Mouse (Mus musculus) layer of hippocampus, postnatal 25 days (tissue): ENCODE measurements around the gene Ccdc92. TPM values are rescaled to one million over a fixed set of nuclear protein-coding genes. Genes with fewer than 3 reads are reported as not detected.

Experiments used
- DNase-seq, 2 experiments: peaks; one replicate each; pipeline ENCODE4 v3.0.0; 2022; ENCODE audit warnings: mixed read lengths in 2 of 2, low spot score in 1 of 2; ENCODE audit errors: extremely low spot score in 1 of 2
- total RNA-seq, 2 experiments: library from RNA; stranded (reverse); gene quantifications; 2 replicates each; pipeline ENCODE4 v1.2.3; 2021

Ccdc92 gene
- total RNA-seq, 2 experiments from 2014 or later, result 70.7 to 76.3 TPM

DNA sequence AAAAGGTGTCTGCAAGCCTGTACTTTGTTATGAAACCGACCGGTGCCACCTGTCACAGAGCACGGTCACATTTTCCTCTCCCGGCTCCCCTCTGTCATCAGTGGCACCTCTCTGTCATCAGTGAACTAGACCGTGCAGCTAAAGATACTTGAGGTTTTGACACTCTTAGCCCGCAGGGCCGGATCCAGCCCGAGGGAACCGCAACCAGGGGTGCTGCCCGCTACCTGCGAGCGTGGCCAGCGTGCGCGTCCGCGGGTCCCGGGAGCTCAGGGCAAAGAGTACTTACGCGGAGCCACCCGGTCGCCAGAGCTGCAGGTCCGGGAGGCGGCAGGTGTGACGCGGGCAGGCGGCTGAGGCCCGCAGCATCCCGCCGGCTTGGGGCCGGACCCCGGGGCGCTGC is 761 bp downstream of the Ccdc92 start:
- peak in 1 of 2 experiments; percentile 34 for DNase-seq

DNA sequence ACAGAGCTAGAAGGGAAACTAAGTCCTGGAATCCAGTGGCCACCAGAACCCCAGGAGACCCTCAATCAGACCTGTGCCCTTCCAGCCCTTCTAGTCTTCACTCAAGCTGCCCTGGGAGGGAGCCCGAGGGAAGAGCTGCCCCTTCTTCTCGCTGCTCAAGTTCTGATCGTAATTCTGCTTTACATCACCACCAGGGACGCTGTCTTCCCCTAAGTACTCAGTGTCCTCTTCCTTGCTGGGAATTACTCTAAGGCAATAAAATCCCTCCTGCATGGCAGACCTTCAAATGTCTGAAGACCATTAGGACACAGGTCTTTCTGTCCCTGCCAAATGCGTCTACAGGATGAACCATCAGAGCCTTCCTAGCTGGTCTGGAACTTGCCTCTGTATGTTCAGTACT is 2.2 kb downstream of the Ccdc92 start:
- peak in 1 of 2 experiments; percentile 16 for DNase-seq

GRCm38 (mm10) chr5:124854202-124854601 is 8.0 kb downstream of the Ccdc92 start:
- DNase-seq, result no peak

DNA sequence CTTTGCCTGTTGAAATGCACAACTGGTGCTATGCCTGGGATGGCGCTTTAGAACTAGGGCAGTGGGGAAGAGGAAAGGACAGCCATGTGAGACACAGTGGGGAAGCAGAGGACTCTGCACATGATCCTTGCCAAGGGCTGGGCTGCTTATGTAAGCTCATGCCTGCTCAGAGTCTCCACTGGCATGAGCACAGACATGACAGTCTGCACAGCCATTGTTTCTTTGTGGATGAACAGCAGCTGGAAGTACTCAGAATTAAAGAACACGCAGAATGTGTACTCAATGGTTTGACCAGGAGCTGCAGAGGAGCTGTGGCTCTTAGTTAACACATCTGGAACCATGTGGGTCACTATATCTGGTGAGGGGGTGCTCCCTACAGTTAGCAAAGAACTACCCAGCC is 9.1 kb downstream of the Ccdc92 start:
- DNase-seq, result no peak

GRCm38 (mm10) chr5:124852294-124852693 is 9.9 kb downstream of the Ccdc92 start:
- DNase-seq, result no peak

- DNase-seq, result no peak
These were observed 10.7 kb downstream of the Ccdc92 start for GRCm38 (mm10) chr5:124851572-124851971.

- DNase-seq, result no peak
These were observed 13.2 kb downstream of the Ccdc92 start for GRCm38 (mm10) chr5:124848994-124849393.

DNA sequence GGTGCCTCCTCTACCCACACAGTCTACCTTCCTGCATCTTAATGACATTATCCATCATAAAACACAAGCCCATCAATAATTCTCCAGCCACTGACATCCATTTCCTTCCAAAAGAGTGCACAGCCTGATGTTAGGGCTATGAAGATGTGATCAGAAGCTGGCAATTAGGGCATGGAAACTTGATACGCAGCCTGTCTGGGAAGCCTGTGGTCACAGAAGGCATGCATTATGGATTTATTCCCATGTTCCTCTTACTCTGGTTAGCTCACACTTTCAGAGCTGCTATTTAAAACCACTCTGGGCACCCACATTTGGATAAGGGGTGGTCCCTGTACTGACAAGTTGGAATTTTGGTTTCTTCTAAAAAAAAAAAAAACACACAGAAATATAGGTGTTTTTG is 15.2 kb downstream of the Ccdc92 start:
- no peak for DNase-seq

- no peak for DNase-seq
These were observed 17.3 kb downstream of the Ccdc92 start for GRCm38 (mm10) chr5:124844929-124845328.

GRCm38 (mm10) chr5:124843386-124843785 is 18.8 kb downstream of the Ccdc92 start:
- no peak for DNase-seq

DNA sequence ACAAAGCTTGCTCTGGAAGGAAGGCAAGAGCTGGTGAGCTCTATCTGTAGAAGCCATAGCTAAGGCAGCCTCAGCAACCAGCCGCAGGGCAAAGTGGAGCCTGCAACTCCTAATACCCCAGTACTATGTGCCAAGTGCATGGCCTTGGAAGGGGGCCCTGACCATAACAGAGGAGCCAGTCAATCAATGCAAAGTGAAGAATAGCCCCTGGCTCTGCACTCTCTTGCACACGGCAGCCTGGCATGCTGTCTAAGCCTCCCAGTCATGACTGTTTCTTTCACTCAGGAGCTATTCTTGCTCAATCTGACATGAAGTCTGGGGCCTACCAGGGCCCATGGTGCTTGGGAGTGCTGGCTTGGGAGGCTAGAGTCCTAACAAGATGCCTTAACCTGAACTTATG is 21.6 kb downstream of the Ccdc92 start:
- DNase-seq, result no peak

GRCm38 (mm10) chr5:124840202-124840601 is 22.0 kb downstream of the Ccdc92 start:
- DNase-seq, result no peak

DNA sequence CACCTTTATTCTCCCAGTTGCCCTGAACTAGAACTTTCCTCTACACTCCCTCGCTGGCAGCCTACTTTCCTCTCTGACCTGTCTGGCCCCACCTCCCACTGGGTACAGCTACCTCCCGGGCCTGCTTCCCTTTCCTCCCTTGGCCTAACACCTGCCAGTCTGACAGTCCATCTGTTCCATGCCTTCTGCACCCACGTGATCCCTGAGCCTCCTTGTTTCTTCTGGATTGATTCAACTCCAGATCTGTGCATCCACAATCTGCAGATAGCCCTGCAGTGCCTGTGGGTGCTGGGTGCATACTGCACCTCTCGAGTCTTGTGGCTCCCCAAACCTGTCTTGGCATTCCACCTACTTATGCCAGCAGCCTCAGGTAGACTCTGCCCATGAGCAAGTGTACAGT is 25.6 kb downstream of the Ccdc92 start:
- peak in 1 of 2 experiments; percentile 15 for DNase-seq

DNA sequence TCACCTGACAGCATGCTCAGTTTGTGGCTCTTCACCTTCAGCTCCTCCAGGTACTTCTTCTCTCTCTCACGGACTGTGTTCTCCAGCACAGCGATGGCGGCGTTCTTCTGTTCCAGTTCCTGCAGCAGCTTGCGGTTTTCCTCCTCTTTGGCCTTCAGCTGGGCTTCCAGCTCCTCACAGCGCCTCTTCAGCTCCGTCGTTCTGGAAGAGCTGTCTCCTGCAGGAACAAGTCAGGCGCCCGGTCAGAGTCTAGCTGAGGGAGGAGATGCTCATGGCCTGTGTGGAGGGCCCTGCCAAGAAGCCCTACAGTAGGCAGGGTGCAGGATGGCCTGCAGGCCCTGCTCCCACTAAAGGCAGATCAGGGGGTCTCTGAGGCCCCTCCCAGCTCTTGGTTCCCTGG is 26.1 kb downstream of the Ccdc92 start:
- no peak for DNase-seq

- DNase-seq, result no peak
These were observed 27.0 kb downstream of the Ccdc92 start for GRCm38 (mm10) chr5:124835218-124835617.

DNA sequence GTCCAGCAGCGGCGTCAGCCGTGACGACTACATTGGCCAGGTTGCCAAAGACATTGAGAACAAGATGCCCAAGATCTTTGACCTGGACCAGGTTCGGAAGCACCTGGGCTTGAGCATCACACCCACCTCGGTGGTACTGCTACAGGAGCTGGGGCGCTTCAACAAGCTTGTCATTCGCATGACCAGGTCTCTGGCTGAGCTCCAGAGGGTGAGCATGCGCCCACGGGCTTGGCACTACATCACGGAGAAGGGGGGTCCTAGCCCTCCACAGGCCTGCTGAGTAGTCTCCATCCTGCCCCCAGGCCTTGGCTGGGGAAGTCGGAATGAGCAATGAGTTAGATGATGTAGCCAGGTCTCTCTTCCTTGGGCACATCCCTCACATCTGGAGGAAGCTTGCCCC is 31.9 kb downstream of the Ccdc92 start:
- no peak for DNase-seq

DNA sequence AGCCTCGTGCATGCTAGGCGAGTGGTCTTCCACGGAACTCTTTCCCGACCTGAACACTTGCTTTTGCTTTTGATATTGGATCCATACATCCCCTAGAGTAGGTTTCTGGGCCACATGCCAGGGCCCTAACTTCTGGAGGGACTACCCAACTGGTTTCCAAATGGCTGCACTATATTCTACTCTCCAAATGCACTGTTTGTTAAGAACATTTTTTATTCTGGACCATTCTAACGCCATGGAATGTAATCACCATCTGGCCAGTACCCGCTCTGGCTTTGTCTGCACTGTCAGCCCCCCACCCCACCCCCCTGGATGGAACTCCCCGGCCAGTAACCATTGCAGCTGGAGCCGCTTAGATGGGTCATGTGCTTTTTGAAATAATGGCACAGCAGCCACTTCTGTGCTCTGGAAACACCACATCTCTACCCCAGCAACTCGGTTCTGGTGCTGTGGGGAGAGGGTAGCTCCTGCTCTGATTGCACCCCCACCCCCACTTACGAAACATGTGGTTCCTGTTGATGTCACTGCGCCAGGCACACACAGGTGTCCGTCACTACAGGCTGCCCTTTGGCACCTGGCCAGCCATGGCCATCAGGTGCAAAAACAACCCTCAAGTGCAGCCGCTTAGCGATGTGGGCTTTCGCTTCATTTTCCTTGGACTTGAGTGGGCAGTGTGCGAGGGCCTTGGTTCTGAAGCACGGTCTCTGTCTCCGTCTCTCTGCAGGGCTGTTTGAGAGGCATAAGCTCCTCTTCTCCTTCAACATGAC is 39.9 kb downstream of the Ccdc92 start:
- DNase-seq, result no peak

GRCm38 (mm10) chr5:124817050-124817449 is 45.2 kb downstream of the Ccdc92 start:
- DNase-seq, result no peak

- no peak for DNase-seq
These were observed 47.4 kb downstream of the Ccdc92 start for GRCm38 (mm10) chr5:124814797-124815196.

- DNase-seq, result no peak
These were observed 49.8 kb downstream of the Ccdc92 start for GRCm38 (mm10) chr5:124812466-124812865.

GRCm38 (mm10) chr5:124809708-124810366 is 52.4 kb downstream of the Ccdc92 start:
- DNase-seq, result peak in 1 of 2 experiments; percentile 13

- DNase-seq, result no peak
These were observed 70.1 kb downstream of the Ccdc92 start for GRCm38 (mm10) chr5:124792112-124792511.
